Mouse (Mus musculus) neutrophil, adult 65 days (primary cell): ENCODE results near the gene Tas2r126. TPM values are rescaled to one million over a fixed set of nuclear protein-coding genes. Genes with fewer than 3 reads are reported as not detected.

Experiments used
- total RNA-seq: library from RNA; stranded (reverse); gene quantifications from 2 replicates; pipeline ENCODE4 v1.2.4, GENCODE M21; 2023

The Tas2r126 gene
- total RNA-seq: 1.6 and 1.7 TPM in 2 replicates

DNA sequence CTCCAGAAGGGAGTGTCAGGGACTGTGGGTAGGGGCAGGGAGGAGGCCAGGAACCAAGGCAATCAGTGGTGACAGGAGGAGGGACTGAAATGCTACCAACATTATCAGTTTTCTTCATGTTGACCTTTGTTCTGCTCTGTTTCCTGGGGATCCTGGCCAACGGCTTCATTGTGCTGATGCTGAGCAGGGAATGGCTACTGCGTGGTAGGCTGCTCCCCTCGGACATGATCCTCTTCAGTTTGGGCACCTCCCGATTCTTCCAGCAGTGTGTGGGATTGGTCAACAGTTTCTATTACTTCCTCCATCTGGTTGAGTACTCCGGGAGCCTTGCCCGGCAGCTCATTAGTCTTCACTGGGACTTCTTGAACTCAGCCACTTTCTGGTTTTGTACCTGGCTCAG, at the start of gene Tas2r126:
Gene Tas2r126, plus strand, starts transcription at position 90 of the 400 bp plus-strand sequence.

DNA sequence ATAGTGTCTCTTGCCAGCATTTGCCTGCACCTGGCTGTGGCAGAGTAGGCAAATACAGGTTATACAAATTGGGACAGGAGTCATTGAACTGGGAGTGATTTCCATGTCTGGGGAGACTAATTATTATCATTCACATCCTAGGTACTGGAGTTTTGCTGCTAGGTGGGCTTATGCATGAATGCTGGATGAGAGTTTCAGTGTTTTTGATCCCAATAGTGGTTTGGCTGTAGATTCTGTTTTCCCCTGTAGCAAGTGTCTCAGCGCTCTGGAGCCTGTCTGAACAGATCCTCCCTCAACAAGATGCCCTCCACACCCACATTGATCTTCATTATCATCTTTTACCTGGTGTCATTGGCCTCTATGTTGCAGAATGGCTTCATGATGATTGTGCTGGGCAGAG, 34.4 kb upstream of the Tas2r126 start, which contains the start of gene Tas2r143:
Gene Tas2r143, plus strand, starts transcription at position 301 of the 400 bp plus-strand sequence.

DNA sequence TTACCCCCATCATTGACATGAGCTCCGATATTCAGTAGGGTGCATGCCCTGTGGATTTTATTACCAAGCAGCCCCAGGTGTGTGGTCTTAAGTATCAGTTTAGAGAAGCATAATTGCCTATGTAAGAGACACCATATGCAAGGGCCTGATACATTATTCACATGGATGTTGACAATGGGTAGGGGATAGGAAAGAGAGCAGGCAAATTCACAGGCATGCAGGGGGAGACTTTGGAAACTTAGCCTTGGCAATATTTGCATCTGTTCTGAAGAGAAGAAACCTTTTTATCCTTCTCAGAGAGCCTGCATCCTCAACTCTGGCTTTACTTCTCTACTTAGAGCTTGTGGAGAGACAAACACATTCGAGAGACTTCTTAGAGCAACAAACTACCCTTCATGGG, 29.2 kb upstream of the Tas2r126 start, which contains the start of gene Tas2r135:
Gene Tas2r135, plus strand, starts transcription at position 301 of the 400 bp plus-strand sequence.

DNA sequence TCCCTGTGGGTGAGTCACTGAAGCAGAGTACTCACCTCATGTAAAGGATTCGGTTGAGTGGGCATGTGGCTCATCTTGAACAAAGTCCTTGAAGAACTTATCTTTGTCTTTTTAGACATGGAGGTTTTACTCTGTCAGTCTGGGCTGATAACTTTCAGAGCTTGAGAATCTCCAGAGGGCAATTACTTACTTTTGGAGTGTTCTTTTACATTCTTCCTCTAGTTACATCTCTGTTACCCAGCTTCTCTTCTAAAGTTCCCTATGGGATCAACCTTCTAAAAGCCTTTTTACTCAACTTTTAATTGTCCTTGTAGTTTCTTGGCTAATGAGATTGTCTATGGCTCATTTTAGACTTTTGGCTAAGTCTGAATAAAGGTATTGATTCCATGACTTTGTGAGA, 30.8 kb downstream of the Tas2r126 start, which contains the start of gene Olfr458:
Gene Olfr458, minus strand, starts transcription at position 101 of the 400 bp plus-strand sequence.

DNA sequence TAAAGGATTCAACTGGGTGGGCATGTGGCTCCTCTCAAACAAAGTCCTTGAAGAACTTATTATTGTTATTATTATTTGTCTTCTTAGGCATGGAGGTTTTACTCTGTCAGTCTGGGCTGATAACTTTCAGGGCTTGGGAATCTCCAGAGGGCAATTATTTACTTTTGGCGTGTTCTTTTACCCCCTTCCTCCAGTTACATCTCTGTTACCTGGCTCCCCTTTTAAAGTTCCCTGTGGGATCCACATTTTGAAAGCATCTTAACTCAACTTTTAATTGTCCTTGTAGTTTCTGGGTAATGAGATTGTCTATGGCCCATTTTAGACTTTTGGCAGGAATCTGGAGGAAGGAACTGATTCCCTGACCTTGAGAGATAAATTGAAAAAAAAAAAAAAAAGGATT, 41.9 kb downstream of the Tas2r126 start, which contains the start of gene Olfr457:
Gene Olfr457, minus strand, starts transcription at position 101 of the 400 bp plus-strand sequence.

Other genes starting within 250 kb of the Tas2r126 start
- gene Tas2r144, start 219.2 kb upstream of the Tas2r126 start, total RNA-seq: not detected in 2 replicates
- 4.0 and 4.5 TPM in 2 replicates for gene Gstk1, start 188.6 kb upstream of the Tas2r126 start, total RNA-seq
- not detected in 2 replicates for gene Tmem139, start 172.6 kb upstream of the Tas2r126 start, total RNA-seq
- gene Casp2, start 169.6 kb upstream of the Tas2r126 start, total RNA-seq: 65.5 and 97.9 TPM in 2 replicates
- gene Clcn1, start 147.8 kb upstream of the Tas2r126 start, total RNA-seq: 0.11 and 0.32 TPM in 2 replicates
- gene Fam131b, start 109.9 kb upstream of the Tas2r126 start, total RNA-seq: not detected in 2 replicates
- 756 and 770 TPM in 2 replicates for gene Zyx, start 84.9 kb upstream of the Tas2r126 start, total RNA-seq
- gene Epha1, start 61.3 kb upstream of the Tas2r126 start, total RNA-seq: 0.44 and 0.45 TPM in 2 replicates
- gene Tas2r143, start 34.3 kb upstream of the Tas2r126 start, total RNA-seq: 4.8 and 7.0 TPM in 2 replicates
- 4.3 and 9.0 TPM in 2 replicates for gene Tas2r135, start 29.1 kb upstream of the Tas2r126 start, total RNA-seq
- not detected in 2 replicates for gene Olfr458, start 30.7 kb downstream of the Tas2r126 start, total RNA-seq
- not detected in 2 replicates for gene Olfr457, start 41.8 kb downstream of the Tas2r126 start, total RNA-seq
- gene Olfr456, start 52.7 kb downstream of the Tas2r126 start, total RNA-seq: not detected in 2 replicates
- gene Olfr455, start 113.1 kb downstream of the Tas2r126 start, total RNA-seq: not detected in 2 replicates
- gene Tcaf3, start 163.2 kb downstream of the Tas2r126 start, total RNA-seq: not detected in 2 replicates
- 0.22 TPM in 1 of 2 replicates, not detected in the other for gene Tcaf2, start 210.7 kb downstream of the Tas2r126 start, total RNA-seq